Mouse (Mus musculus): ENCODE measurements around the gene Il6st. TPM values are rescaled to one million over a fixed set of nuclear protein-coding genes. Genes with fewer than 3 reads are reported as not detected.

Gene Il6st
- 233 TPM for polyA plus RNA-seq (2017; shearing (Covaris generic))

GRCm38 (mm10) chr13:112463868-112464625 is at the start of gene Il6st:
Gene Il6st (plus strand): TSS chr13:112464070.

Other genes with a start within 250 kb of the Il6st start
- gene Ankrd55, start 175.6 kb upstream of the Il6st start, polyA plus RNA-seq (2017; shearing (Covaris generic)): 13.5 TPM
- not detected for gene Il31ra, start 130.3 kb downstream of the Il6st start, polyA plus RNA-seq (2017; shearing (Covaris generic))
- not detected for gene Ddx4, start 188.4 kb downstream of the Il6st start, polyA plus RNA-seq (2017; shearing (Covaris generic))
- gene Slc38a9, start 196.7 kb downstream of the Il6st start, polyA plus RNA-seq (2017; shearing (Covaris generic)): 46.5 TPM